Mouse (Mus musculus): ENCODE measurements around the gene Adssl1.

Gene Adssl1

GRCm38 (mm10) chr12:112593951-112594915 is 25.6 kb upstream of the Adssl1 start:
- DNase-seq, result peak in 1 of 2 experiments; percentile 28

- DNase-seq, result no peak
Measured at GRCm38 (mm10) chr12:112594989-112595388, 24.9 kb upstream of the Adssl1 start.

GRCm38 (mm10) chr12:112595626-112596025 is 24.2 kb upstream of the Adssl1 start:
- DNase-seq, result no peak

GRCm38 (mm10) chr12:112596454-112596853 is 23.4 kb upstream of the Adssl1 start:
- DNase-seq, result no peak

GRCm38 (mm10) chr12:112596891-112597500 is 22.8 kb upstream of the Adssl1 start:
- DNase-seq, result no peak

GRCm38 (mm10) chr12:112597618-112598017 is 22.2 kb upstream of the Adssl1 start:
- no peak for DNase-seq

- no peak for DNase-seq
Measured at GRCm38 (mm10) chr12:112599198-112599597, 20.6 kb upstream of the Adssl1 start.

- no peak for DNase-seq
Measured at GRCm38 (mm10) chr12:112599942-112600611, 19.8 kb upstream of the Adssl1 start.

GRCm38 (mm10) chr12:112604022-112604421 is 15.8 kb upstream of the Adssl1 start:
- no peak for DNase-seq

GRCm38 (mm10) chr12:112604709-112605649 is 14.9 kb upstream of the Adssl1 start:
- DNase-seq, result no peak

GRCm38 (mm10) chr12:112605766-112606165 is 14.1 kb upstream of the Adssl1 start:
- peak; percentile 35 to 41 for DNase-seq

- no peak for DNase-seq
Measured at GRCm38 (mm10) chr12:112606998-112607397, 12.8 kb upstream of the Adssl1 start.

GRCm38 (mm10) chr12:112609031-112609430 is 10.8 kb upstream of the Adssl1 start:
- no peak for DNase-seq

- no peak for DNase-seq
Measured at GRCm38 (mm10) chr12:112616668-112617067, 3.2 kb upstream of the Adssl1 start.

GRCm38 (mm10) chr12:112617184-112617583 is 2.7 kb upstream of the Adssl1 start:
- DNase-seq, result peak in 1 of 2 experiments; percentile 35

GRCm38 (mm10) chr12:112617898-112618380 is 1.9 kb upstream of the Adssl1 start:
- DNase-seq, result peak; percentile 80 to 82

- peak; percentile 31 to 49 for DNase-seq
Measured at GRCm38 (mm10) chr12:112618981-112619685, 712 bp upstream of the Adssl1 start.

GRCm38 (mm10) chr12:112620354-112621061 is 663 bp downstream of the Adssl1 start:
- peak in 1 of 2 experiments; percentile 28 for DNase-seq

- no peak for DNase-seq
Measured at GRCm38 (mm10) chr12:112621900-112622299, 2.1 kb downstream of the Adssl1 start.

- peak in 1 of 2 experiments; percentile 29 for DNase-seq
Measured at GRCm38 (mm10) chr12:112623742-112624141, 3.9 kb downstream of the Adssl1 start.

GRCm38 (mm10) chr12:112625700-112626099 is 5.9 kb downstream of the Adssl1 start:
- DNase-seq, result no peak

All from thymus, adult 18-20 months (tissue).